Mouse (Mus musculus) cerebellum, postnatal 36 days (tissue): ENCODE results near the gene Imp4.
"Not testable (repeated sequence)": the region's sequence is repeated elsewhere in the genome, so short reads cannot be mapped to it uniquely, and the experiment has no call there.

ENCODE experiments used
- DNase-seq, 2 experiments: peaks; one replicate each; pipeline ENCODE4 v3.0.0; 2021 to 2022; ENCODE audit warnings: mixed read lengths in 2 of 2

Imp4 gene

GRCm38 (mm10) chr1:34439215-34439960, at the start of gene Imp4, which contains the start of gene Ccdc115:
Gene Imp4, plus strand, starts transcription at chr1:34439851.
Gene Ccdc115, minus strand, starts transcription at chr1:34439672.
- DNase-seq: peak; percentile 93 to 94

GRCm38 (mm10) chr1:34396321-34396720, 43.3 kb upstream of the Imp4 start:
- DNase-seq: no peak

GRCm38 (mm10) chr1:34399182-34399953, 40.3 kb upstream of the Imp4 start:
- DNase-seq: peak in 1 of 2 experiments; percentile 37

- no peak for DNase-seq
Measured at GRCm38 (mm10) chr1:34428466-34428865, 11.2 kb upstream of the Imp4 start.

- DNase-seq: no peak
Measured at GRCm38 (mm10) chr1:34429281-34429680, 10.4 kb upstream of the Imp4 start.

- DNase-seq: no peak
Measured at GRCm38 (mm10) chr1:34430981-34431380, 8.7 kb upstream of the Imp4 start.

- DNase-seq: no peak
Measured at GRCm38 (mm10) chr1:34431431-34431830, 8.2 kb upstream of the Imp4 start.

- DNase-seq: peak; percentile 44 to 46
Measured at GRCm38 (mm10) chr1:34432411-34432775, 7.3 kb upstream of the Imp4 start.

GRCm38 (mm10) chr1:34432776-34433481, 6.7 kb upstream of the Imp4 start:
- DNase-seq: peak in 1 of 2 experiments; percentile 23

- DNase-seq: peak; percentile 26 to 46
Measured at GRCm38 (mm10) chr1:34433891-34434521, 5.6 kb upstream of the Imp4 start.

GRCm38 (mm10) chr1:34434660-34435160, 4.9 kb upstream of the Imp4 start:
- peak; percentile 91 to 98 for DNase-seq

- DNase-seq: no peak
Measured at GRCm38 (mm10) chr1:34435371-34436120, 4.1 kb upstream of the Imp4 start.

- no peak for DNase-seq
Measured at GRCm38 (mm10) chr1:34436374-34436773, 3.3 kb upstream of the Imp4 start.

GRCm38 (mm10) chr1:34437366-34437765, 2.3 kb upstream of the Imp4 start:
- not testable (repeated sequence) for DNase-seq

GRCm38 (mm10) chr1:34438381-34439051, 1.1 kb upstream of the Imp4 start:
- DNase-seq: no peak

- DNase-seq: peak in 1 of 2 experiments; percentile 18
Measured at GRCm38 (mm10) chr1:34439961-34440630, 445 bp downstream of the Imp4 start.

GRCm38 (mm10) chr1:34443124-34443523, 3.5 kb downstream of the Imp4 start:
- DNase-seq: no peak

GRCm38 (mm10) chr1:34458431-34458830, 18.8 kb downstream of the Imp4 start:
- DNase-seq: no peak

- peak; percentile 95 to 98 for DNase-seq
Measured at GRCm38 (mm10) chr1:34459284-34460060, 19.8 kb downstream of the Imp4 start, which contains the start of gene Ptpn18. Gene Ptpn18, plus strand, starts transcription at chr1:34459762.

- no peak for DNase-seq
Measured at GRCm38 (mm10) chr1:34460061-34460441, 20.4 kb downstream of the Imp4 start.
